ENCODE assay signal across 39 mouse cellular contexts in the genomic region with DNA sequence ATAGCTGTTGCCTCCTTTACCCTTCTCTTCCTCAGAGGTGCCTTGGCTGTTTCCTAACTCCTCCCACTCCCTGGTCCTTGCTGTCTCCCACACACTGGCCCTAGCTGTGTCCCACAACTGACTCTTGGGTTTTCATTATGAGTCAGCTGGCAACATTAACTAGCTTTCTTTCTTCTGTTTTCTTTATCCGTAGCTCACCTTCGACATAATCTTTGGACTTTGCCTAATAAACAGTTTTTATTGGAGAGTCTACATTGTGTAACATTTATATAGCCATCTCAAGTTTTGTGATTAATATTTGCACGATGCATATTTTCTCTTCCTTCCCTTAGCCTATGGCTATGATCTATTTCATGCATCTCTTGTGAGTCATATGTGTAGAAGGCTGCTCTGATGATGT. TPM values are rescaled to one million over a fixed set of nuclear protein-coding genes. Genes with fewer than 3 reads are reported as not detected.
DNase-seq lines count a peak whose midpoint lies in the region; ATAC-seq lines count a peak whose summit lies in the region.
"Had no signal": no experiment of that assay in that cellular context is flagged by ENCODE, and none has a peak within 500 bp of the region (broad histone marks: within the 10 kb centered on the region; RNA-seq: fewer than 3 reads in every experiment).

No protein-coding gene starts in this region.

- no peak overlapping the region for H3K4me3 ChIP-seq in intestine, embryonic 15.5 days (replicated peaks)
- H3K4me3 ChIP-seq: embryonic facial prominence, embryonic 13.5 days; erythroblast, embryonic 14.5 days; forebrain, embryonic 12.5 days; hindbrain, embryonic 12.5 days; kidney, embryonic 15.5 days; limb, embryonic 10.5 days; limb, embryonic 15.5 days; liver, embryonic 15.5 days had no signal

- no peak overlapping the region for H3K27ac ChIP-seq in intestine, embryonic 15.5 days
- H3K27ac ChIP-seq: embryonic facial prominence, embryonic 13.5 days; forebrain, embryonic 12.5 days; hindbrain, embryonic 12.5 days; hindbrain, postnatal 0 days; kidney, embryonic 15.5 days; limb, embryonic 10.5 days; limb, embryonic 15.5 days; liver, embryonic 15.5 days had no signal

- DNase-seq in frontal cortex, postnatal 10 days (ENCODE audit: low spot score in 2 of 2), result no peak
- DNase-seq in ovary, adult 18-20 months (ENCODE audit: low spot score), result peak; percentile 32
- DNase-seq in ovary, postnatal 14 days (ENCODE audit: low spot score), result no peak
- no peak for DNase-seq in right cerebral cortex, postnatal 25 days
- no peak for DNase-seq in thymus, postnatal 36 days
- no peak for DNase-seq in gastrocnemius, adult 8-10 months (ENCODE audit: low spot score in 2 of 2)
- DNase-seq: adrenal gland, postnatal 25 days; cerebellum, adult 11-12 months; cerebellum, postnatal 10 days; gastrocnemius, postnatal 10 days; heart, adult 11 months; heart, postnatal 36 days; kidney, adult 11 months; kidney, postnatal 36 days; lung, embryonic 14.5 days had no signal

- H3K4me1 ChIP-seq in intestine, embryonic 15.5 days (replicated peaks), result no peaks in the 10 kb centered on the region
- H3K4me1 ChIP-seq: forebrain, embryonic 12.5 days; hindbrain, embryonic 12.5 days; limb, embryonic 10.5 days; liver, embryonic 15.5 days had no signal

- no peak overlapping the region for H3K9ac ChIP-seq in intestine, embryonic 15.5 days
- H3K9ac ChIP-seq: embryonic facial prominence, embryonic 13.5 days; forebrain, embryonic 12.5 days; hindbrain, embryonic 12.5 days; kidney, embryonic 15.5 days; limb, embryonic 15.5 days; liver, embryonic 15.5 days; lung, embryonic 14.5 days had no signal

- peak; percentile 38; the same call in 1 of the 2 replicates for ATAC-seq in frontal cortex, adult (ENCODE audit: low TSS enrichment)
- ATAC-seq in intestine, embryonic 15.5 days, result peak; percentile 41; the same call in 1 of the 2 replicates
- ATAC-seq: hindbrain, postnatal 0 days; midbrain, embryonic 16.5 days had no signal

- WGBS in intestine, embryonic 15.5 days, result 69% methylated on average over 3 of the region's 3 CpGs

- H3K36me3 ChIP-seq in intestine, embryonic 15.5 days, result no peaks in the 10 kb centered on the region
- H3K36me3 ChIP-seq: hindbrain, embryonic 12.5 days; kidney, embryonic 15.5 days; liver, embryonic 15.5 days had no signal

- no peaks in the 10 kb centered on the region for H3K9me3 ChIP-seq in intestine, embryonic 15.5 days
- H3K9me3 ChIP-seq: embryonic facial prominence, embryonic 13.5 days; forebrain, embryonic 12.5 days; hindbrain, embryonic 12.5 days; limb, embryonic 10.5 days; limb, embryonic 15.5 days; liver, embryonic 15.5 days had no signal

- H3K4me2 ChIP-seq in intestine, embryonic 15.5 days (replicated peaks), result no peak overlapping the region
- H3K4me2 ChIP-seq: embryonic facial prominence, embryonic 13.5 days; forebrain, embryonic 12.5 days; heart, embryonic 11.5 days; hindbrain, embryonic 12.5 days; kidney, embryonic 15.5 days; limb, embryonic 15.5 days; liver, embryonic 15.5 days; lung, embryonic 14.5 days; midbrain, embryonic 11.5 days had no signal

- H3K27me3 ChIP-seq in intestine, embryonic 15.5 days (replicated peaks), result no peaks in the 10 kb centered on the region
- H3K27me3 ChIP-seq: embryonic facial prominence, embryonic 13.5 days; forebrain, embryonic 12.5 days; hindbrain, embryonic 12.5 days; kidney, embryonic 15.5 days; limb, embryonic 15.5 days; liver, embryonic 15.5 days had no signal

RNA-seq across cellular contexts. Expression of a gene that starts 40.7 kb away (rescaled TPM):
- polyA plus RNA-seq in intestine, embryonic 15.5 days (2015; fragmentation: Nextera tagmentation; extraction: Ambion mirVana), result 5.9 and 6.5 TPM in 2 replicates
- 1 to 10 TPM; 3.6 to 7.0 (median 5.2) TPM for total RNA-seq in gastrocnemius, adult 8-10 months (2022)
- total RNA-seq: MEL; neutrophil, adult 5-6 weeks had no signal
- polyA plus RNA-seq: erythroblast, embryonic 14.5 days had no signal

RNA-seq across cellular contexts. Expression of a gene that starts 55.8 kb away (rescaled TPM):
- polyA plus RNA-seq in intestine, embryonic 15.5 days (2015; fragmentation: Nextera tagmentation; extraction: Ambion mirVana), result 0.21 and 0.41 TPM in 2 replicates
- total RNA-seq in gastrocnemius, adult 8-10 months (2022), result not detected
- total RNA-seq: adrenal gland, adult 18-20 months; adrenal gland, postnatal 25 days; common myeloid progenitor, adult 5-6 weeks; gastrocnemius, postnatal 10 days; heart, postnatal 36 days; hindbrain, postnatal 0 days; layer of hippocampus, adult 8-10 months; left cerebral cortex, postnatal 10 days; megakaryocyte, adult 5-6 weeks; MEL; neutrophil, adult 5-6 weeks had no signal
- polyA plus RNA-seq: embryonic facial prominence, embryonic 13.5 days; erythroblast, embryonic 14.5 days; forebrain, embryonic 12.5 days; heart, embryonic 11.5 days; heart, embryonic 16.5 days; hindbrain, embryonic 12.5 days; hindbrain, postnatal 0 days; kidney, embryonic 15.5 days; limb, embryonic 10.5 days; limb, embryonic 15.5 days; liver, embryonic 15.5 days; lung, embryonic 14.5 days; midbrain, embryonic 11.5 days; midbrain, embryonic 16.5 days; neural tube, embryonic 11.5 days; urinary bladder, adult 2 months had no signal
